Mouse (Mus musculus) midbrain, embryonic 11.5 days (tissue): ENCODE results near the gene Olfr706. TPM values are rescaled to one million over a fixed set of nuclear protein-coding genes. Genes with fewer than 3 reads are reported as not detected.

ENCODE experiments used
- polyA plus RNA-seq: library from polyadenylated mRNA; unstranded; fragments of >200 nt; fragmentation: Nextera tagmentation; extraction: Ambion mirVana; gene quantifications from 2 replicates; pipeline ENCODE4 v1.2.1, GENCODE M21; 2014

Olfr706 gene
- polyA plus RNA-seq, 1 experiment from 2014 or later, result not detected

Other genes with a start within 250 kb of the Olfr706 start
- not detected in 2 replicates for gene Olfr693, start 207.6 kb downstream of the Olfr706 start, polyA plus RNA-seq
- not detected in 2 replicates for gene Olfr694, start 196.3 kb downstream of the Olfr706 start, polyA plus RNA-seq
- gene Olfr695, start 171.8 kb downstream of the Olfr706 start, polyA plus RNA-seq, result not detected in 2 replicates
- not detected in 2 replicates for gene Olfr697, start 145.7 kb downstream of the Olfr706 start, polyA plus RNA-seq
- not detected in 2 replicates for gene Olfr698, start 132.8 kb downstream of the Olfr706 start, polyA plus RNA-seq
- not detected in 2 replicates for gene Olfr699, start 95.0 kb downstream of the Olfr706 start, polyA plus RNA-seq
- not detected in 2 replicates for gene Olfr700, start 79.3 kb downstream of the Olfr706 start, polyA plus RNA-seq
- not detected in 2 replicates for gene Olfr701, start 74.0 kb downstream of the Olfr706 start, polyA plus RNA-seq
- not detected in 2 replicates for gene Olfr702, start 54.3 kb downstream of the Olfr706 start, polyA plus RNA-seq
- gene Olfr703, start 44.8 kb downstream of the Olfr706 start, polyA plus RNA-seq, result not detected in 2 replicates
- not detected in 2 replicates for gene Olfr704, start 25.0 kb downstream of the Olfr706 start, polyA plus RNA-seq
- gene Olfr705, start 11.3 kb downstream of the Olfr706 start, polyA plus RNA-seq, result not detected in 2 replicates
- not detected in 2 replicates for gene Olfr707, start 13.1 kb upstream of the Olfr706 start, polyA plus RNA-seq
- not detected in 2 replicates for gene Olfr1532-ps1, start 19.8 kb upstream of the Olfr706 start, polyA plus RNA-seq
- not detected in 2 replicates for gene Olfr709-ps1, start 44.1 kb upstream of the Olfr706 start, polyA plus RNA-seq
- not detected in 2 replicates for gene Olfr710, start 60.1 kb upstream of the Olfr706 start, polyA plus RNA-seq
- not detected in 2 replicates for gene Olfr6, start 75.8 kb upstream of the Olfr706 start, polyA plus RNA-seq
- gene Olfr711, start 87.3 kb upstream of the Olfr706 start, polyA plus RNA-seq, result not detected in 2 replicates
- gene Olfr2, start 117.9 kb upstream of the Olfr706 start, polyA plus RNA-seq, result not detected in 2 replicates
- not detected in 2 replicates for gene Olfr713, start 143.0 kb upstream of the Olfr706 start, polyA plus RNA-seq
- gene Olfr714, start 182.8 kb upstream of the Olfr706 start, polyA plus RNA-seq, result not detected in 2 replicates
- not detected in 2 replicates for gene Olfr17, start 205.1 kb upstream of the Olfr706 start, polyA plus RNA-seq
- gene Olfr715b, start 222.2 kb upstream of the Olfr706 start, polyA plus RNA-seq, result not detected in 2 replicates
- gene Olfr715, start 242.9 kb upstream of the Olfr706 start, polyA plus RNA-seq, result not detected in 2 replicates